Comparison of ENCODE assay signal across 11 mouse cellular contexts in the genomic region with DNA sequence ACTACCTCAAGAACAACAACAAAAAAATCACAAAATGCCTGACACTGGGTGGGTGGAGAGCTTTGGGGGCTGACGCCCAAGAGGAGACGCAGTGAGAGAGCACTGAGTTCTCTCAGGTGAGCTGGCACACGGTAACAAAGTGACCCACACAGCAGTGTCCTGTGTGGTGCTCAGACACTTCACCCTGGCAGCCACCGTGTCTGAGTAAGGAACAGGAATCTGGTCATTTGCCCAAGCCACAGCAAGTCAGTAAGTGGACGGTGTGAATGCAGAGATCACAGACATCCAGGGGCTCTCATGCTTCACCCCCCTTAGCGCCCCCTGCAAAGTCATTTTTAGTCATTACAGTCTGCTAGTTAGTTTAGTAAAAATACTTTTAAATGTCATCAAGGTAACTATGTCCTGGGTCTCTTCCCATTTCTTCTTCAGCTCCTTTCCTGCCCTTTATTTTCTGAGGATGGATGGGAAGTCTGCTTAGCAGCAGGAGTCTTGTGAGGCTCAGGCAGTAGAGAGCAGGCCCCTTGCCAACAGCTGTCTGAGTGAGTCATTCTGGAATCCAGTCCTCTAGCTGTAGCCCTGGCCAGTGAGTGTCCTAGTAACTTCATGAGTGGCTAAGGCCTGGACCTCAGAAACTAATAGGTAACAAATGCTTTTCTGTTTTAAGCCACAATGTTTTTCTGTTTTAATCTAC. TPM values are rescaled to one million over a fixed set of nuclear protein-coding genes. Genes with fewer than 3 reads are reported as not detected.
A peak's percentile ranks its signal among the peaks of the same experiment; 100 is the strongest.
DNase-seq lines count a peak whose midpoint lies in the region; ATAC-seq lines count a peak whose summit lies in the region.
"Had no signal": no experiment of that assay in that cellular context is flagged by ENCODE, and none has a peak within 500 bp of the region (broad histone marks: within the 10 kb centered on the region; RNA-seq: fewer than 3 reads in every experiment).

No protein-coding gene starts in this region.

- H3K27me3 ChIP-seq in hindbrain, embryonic 14.5 days (ENCODE audit: control insufficient read depth, insufficient read depth, low read length) = no peaks in the 10 kb centered on the region
- H3K27me3 ChIP-seq in hindbrain, embryonic 10.5 days (ENCODE audit: insufficient read depth, poor library complexity, severe bottlenecking) = no peaks in the 10 kb centered on the region
- no peaks in the 10 kb centered on the region for H3K27me3 ChIP-seq in heart, embryonic 12.5 days (replicated peaks)
- no peaks in the 10 kb centered on the region for H3K27me3 ChIP-seq in midbrain, embryonic 10.5 days (ENCODE audit: low read depth, poor library complexity, severe bottlenecking)
- H3K27me3 ChIP-seq: embryonic facial prominence, embryonic 15.5 days; lung, embryonic 15.5 days; stomach, embryonic 15.5 days had no signal

- ATAC-seq in hindbrain, embryonic 14.5 days (ENCODE audit: low FRiP score) = no peak
- 0 out of 2 replicates have a peak, but pooled peaks have one; percentile 42 for ATAC-seq in heart, embryonic 12.5 days (ENCODE audit: insufficient number of reproducible peaks, low FRiP score)
- no peak for ATAC-seq in monocyte, adult 5-6 weeks (replicated peaks; ENCODE audit: insufficient number of reproducible peaks, low FRiP score, low TSS enrichment, poor library complexity, severe bottlenecking)

- H3K9ac ChIP-seq in hindbrain, embryonic 14.5 days = no peak overlapping the region
- no peak overlapping the region for H3K9ac ChIP-seq in heart, embryonic 12.5 days
- H3K9ac ChIP-seq: embryonic facial prominence, embryonic 15.5 days; lung, embryonic 15.5 days; stomach, embryonic 15.5 days had no signal

- WGBS in hindbrain, embryonic 14.5 days = 88% methylated on average over 6 of the region's 6 CpGs
- WGBS in hindbrain, embryonic 10.5 days = 90% methylated on average over 6 of the region's 6 CpGs
- 85% methylated on average over 6 of the region's 6 CpGs for WGBS in heart, embryonic 12.5 days
- WGBS in midbrain, embryonic 10.5 days = 88% methylated on average over 6 of the region's 6 CpGs

- DNase-seq in hindbrain, embryonic 14.5 days (ENCODE audit: low spot score) = no peak
- no peak for DNase-seq in hindbrain, embryonic 10.5 days (ENCODE audit: low spot score)
- DNase-seq in 3T3-L1 (ENCODE audit: low read depth, low spot score) = peak; percentile 99
- DNase-seq in cerebellum, adult 11-12 months = peak; percentile 23
- DNase-seq in lung, postnatal 25 days (ENCODE audit: low spot score) = peak; percentile 62
- no peak for DNase-seq in midbrain, embryonic 10.5 days (ENCODE audit: low spot score)

- H3K4me1 ChIP-seq in hindbrain, embryonic 14.5 days (replicated peaks; ENCODE audit: control insufficient read depth, insufficient read depth, low read length) = no peaks in the 10 kb centered on the region
- H3K4me1 ChIP-seq in hindbrain, embryonic 10.5 days (replicated peaks) = no peaks in the 10 kb centered on the region
- peaks cover 4% of the 10 kb centered on the region; the same call in 1 of the 2 replicates for H3K4me1 ChIP-seq in heart, embryonic 12.5 days (replicated peaks)
- no peaks in the 10 kb centered on the region for H3K4me1 ChIP-seq in midbrain, embryonic 10.5 days
- H3K4me1 ChIP-seq: embryonic facial prominence, embryonic 15.5 days; stomach, embryonic 15.5 days had no signal

- peaks cover 45% of the 10 kb centered on the region for H3K36me3 ChIP-seq in hindbrain, embryonic 14.5 days (replicated peaks; ENCODE audit: control insufficient read depth, insufficient read depth)
- H3K36me3 ChIP-seq in hindbrain, embryonic 10.5 days = peaks cover 61% of the 10 kb centered on the region
- H3K36me3 ChIP-seq in heart, embryonic 12.5 days = peaks cover 58% of the 10 kb centered on the region
- H3K36me3 ChIP-seq in midbrain, embryonic 10.5 days = peaks cover 69% of the 10 kb centered on the region

- H3K9me3 ChIP-seq in hindbrain, embryonic 14.5 days (ENCODE audit: control insufficient read depth, low read length) = no peaks in the 10 kb centered on the region
- no peaks in the 10 kb centered on the region for H3K9me3 ChIP-seq in hindbrain, embryonic 10.5 days
- H3K9me3 ChIP-seq in heart, embryonic 12.5 days (replicated peaks) = no peaks in the 10 kb centered on the region
- H3K9me3 ChIP-seq in midbrain, embryonic 10.5 days (replicated peaks) = no peaks in the 10 kb centered on the region
- H3K9me3 ChIP-seq: embryonic facial prominence, embryonic 15.5 days; lung, embryonic 15.5 days; stomach, embryonic 15.5 days had no signal

- H3K4me3 ChIP-seq in hindbrain, embryonic 14.5 days (replicated peaks; ENCODE audit: low read length) = no peak overlapping the region
- no peak overlapping the region for H3K4me3 ChIP-seq in hindbrain, embryonic 10.5 days
- no peak overlapping the region for H3K4me3 ChIP-seq in heart, embryonic 12.5 days
- no peak overlapping the region for H3K4me3 ChIP-seq in midbrain, embryonic 10.5 days
- H3K4me3 ChIP-seq: embryonic facial prominence, embryonic 15.5 days; lung, embryonic 15.5 days; stomach, embryonic 15.5 days had no signal

- peak overlapping the region; percentile 32; the same call in 1 of the 2 replicates for H3K27ac ChIP-seq in hindbrain, embryonic 14.5 days
- H3K27ac ChIP-seq in hindbrain, embryonic 10.5 days = no peak overlapping the region
- 0 out of 2 replicates have a peak overlapping the region, but pooled peaks have one; percentile 34 for H3K27ac ChIP-seq in heart, embryonic 12.5 days (ENCODE audit: poor library complexity, severe bottlenecking)
- H3K27ac ChIP-seq in midbrain, embryonic 10.5 days (replicated peaks) = no peak overlapping the region
- H3K27ac ChIP-seq: embryonic facial prominence, embryonic 15.5 days; lung, embryonic 15.5 days; stomach, embryonic 15.5 days had no signal

- H3K4me2 ChIP-seq in hindbrain, embryonic 14.5 days (replicated peaks) = no peak overlapping the region
- H3K4me2 ChIP-seq in heart, embryonic 12.5 days = no peak overlapping the region
- H3K4me2 ChIP-seq: embryonic facial prominence, embryonic 15.5 days; lung, embryonic 15.5 days; stomach, embryonic 15.5 days had no signal

RNA-seq across cellular contexts. Expression of gene Hectd1, which starts 53.4 kb away (rescaled TPM):
- 42.9 and 44.3 TPM in 2 replicates for polyA plus RNA-seq in hindbrain, embryonic 14.5 days (2014; fragmentation: Nextera tagmentation; extraction: Ambion mirVana)
- polyA plus RNA-seq in hindbrain, embryonic 10.5 days (2016; fragmentation: Nextera tagmentation; extraction: Ambion mirVana) = 28.1 and 31.1 TPM in 2 replicates
- 38.9 and 41.1 TPM in 2 replicates for polyA plus RNA-seq in heart, embryonic 12.5 days (2016; fragmentation: Nextera tagmentation; extraction: Ambion mirVana)
- 179 to 243 TPM (median 180 TPM) in 3 replicates for total RNA-seq in monocyte, adult 5-6 weeks (2017)
- polyA plus RNA-seq in midbrain, embryonic 10.5 days (2016; fragmentation: Nextera tagmentation; extraction: Ambion mirVana) = 29.1 and 30.4 TPM in 2 replicates

Comparison
In these comparisons a context has a peak if more than half of its experiments do, and no peak if none do; other contexts are left out.
1. H3K27ac ChIP-seq: peak in hindbrain, embryonic 14.5 days (single experiment) and heart, embryonic 12.5 days (single experiment); none in hindbrain, embryonic 10.5 days (single experiment) and midbrain, embryonic 10.5 days (single experiment).
2. DNase-seq: peak in 3T3-L1 (single experiment), cerebellum, adult 11-12 months (single experiment) and lung, postnatal 25 days (single experiment); none in hindbrain, embryonic 14.5 days (single experiment), hindbrain, embryonic 10.5 days (single experiment) and midbrain, embryonic 10.5 days (single experiment).